Mouse (Mus musculus) liver, postnatal 0 days (tissue): ENCODE data around the gene Htra1.

Experiments used
- CTCF ChIP-seq: sonication (generic); IDR thresholded peaks from 2 replicates; pipeline ENCODE4 v1.5.1; 2016; ENCODE audit warnings: antibody characterized with exemption, low read depth
- EP300 ChIP-seq: IDR thresholded peaks from 2 replicates; pipeline ENCODE4 v1.6.1; 2016; ENCODE audit warnings: antibody characterized with exemption, low read depth, mild to moderate bottlenecking

- TF ChIP-seq EP300 = no peak
- no peak for TF ChIP-seq CTCF
Observed at GRCm38 (mm10) chr7:130950482-130950881, 14.6 kb downstream of the Htra1 start.
